Mouse (Mus musculus) cerebellum, adult 2 months (tissue): ENCODE measurements around the gene Kmt5a.

ENCODE experiments used
- CTCF ChIP-seq: fragments of 200-500 bp; IDR thresholded peaks from 2 replicates; pipeline ENCODE4 v1.5.1; 2011; ENCODE audit warnings: low read depth, mild to moderate bottlenecking, control low read depth, low read length, moderate library complexity, borderline replicate concordance; ENCODE audit not compliant: insufficient read depth
- POLR2A ChIP-seq: fragments of 200-500 bp; IDR thresholded peaks from 2 replicates; pipeline ENCODE4 v1.6.1; 2011; ENCODE audit warnings: low read length, control low read depth, borderline replicate concordance; ENCODE audit not compliant: insufficient read depth

DNA sequence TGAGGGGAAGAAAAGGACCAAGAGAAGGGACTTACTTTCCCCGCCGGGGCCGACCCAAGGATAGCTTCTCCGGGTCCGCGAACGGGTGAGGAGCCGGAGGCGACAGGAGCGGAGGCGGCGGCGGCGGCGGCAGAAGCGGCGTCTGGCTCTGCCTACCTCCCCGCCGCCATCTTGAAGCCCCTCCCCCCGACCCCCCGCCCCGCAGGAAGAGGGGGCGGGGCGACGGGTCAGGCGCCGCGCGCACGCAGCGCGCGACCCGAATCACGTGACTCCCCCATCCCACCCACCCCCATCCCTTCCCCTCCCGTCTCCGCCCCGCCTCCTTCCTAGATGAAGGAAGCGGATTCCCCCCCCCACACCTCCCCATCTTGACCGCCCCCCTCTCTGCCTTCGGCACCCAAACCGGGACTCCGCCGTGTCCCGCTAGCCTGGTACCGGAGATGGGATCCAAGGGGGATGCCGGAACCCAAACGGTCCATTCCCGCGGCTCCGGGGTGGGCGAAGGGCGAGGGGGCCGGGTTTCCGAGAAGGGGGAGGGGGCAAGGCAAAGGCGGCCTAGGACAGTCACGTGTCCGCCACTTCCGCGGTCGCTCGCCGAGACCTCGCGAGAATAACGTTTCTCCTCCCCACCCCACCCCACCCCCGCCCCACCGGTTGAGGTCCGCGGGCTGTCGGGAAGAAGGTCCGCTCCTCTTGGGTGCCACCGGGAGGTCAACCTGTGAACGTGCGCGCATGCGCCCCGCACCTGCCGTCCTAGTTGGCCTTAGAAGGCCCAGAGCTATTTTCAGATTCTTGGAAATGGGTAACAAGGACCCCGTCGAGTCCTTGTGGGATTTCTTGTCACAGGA, 14.1 kb upstream of the Kmt5a start, which contains the start of gene Sbno1:
- TF ChIP-seq CTCF (no peak), POLR2A (peak; percentile 72; the same call in 1 of the 2 replicates)
